Mouse (Mus musculus): ENCODE measurements around the gene Hpgd. TPM values are rescaled to one million over a fixed set of nuclear protein-coding genes. Genes with fewer than 3 reads are reported as not detected.
"Not testable (repeated sequence)": the region's sequence is repeated elsewhere in the genome, so short reads cannot be mapped to it uniquely, and the experiment has no call there.

Gene Hpgd
- 1 to 10 TPM; 5.9 to 6.8 TPM for total RNA-seq (2021)
- long read RNA-seq, experiment 1, transcript Hpgd-201 (7 exons, 1,683 nt) = major isoform, 6 of 6 reads
- long read RNA-seq, experiment 1, partial matches to known transcripts = 0 of 6 reads
- long read RNA-seq, experiment 1, other reads (novel, unspliced or antisense) = 0 of 6 reads
- long read RNA-seq, experiment 2, partial matches to known transcripts = 1 of 4 reads
- long read RNA-seq, experiment 2, other reads (novel, unspliced or antisense) = 0 of 4 reads

- DNase-seq = peak; percentile 64 to 65
Observed at GRCm38 (mm10) chr8:56294373-56294877, at the start of gene Hpgd. Gene Hpgd (plus strand): TSS chr8:56294585.

DNA sequence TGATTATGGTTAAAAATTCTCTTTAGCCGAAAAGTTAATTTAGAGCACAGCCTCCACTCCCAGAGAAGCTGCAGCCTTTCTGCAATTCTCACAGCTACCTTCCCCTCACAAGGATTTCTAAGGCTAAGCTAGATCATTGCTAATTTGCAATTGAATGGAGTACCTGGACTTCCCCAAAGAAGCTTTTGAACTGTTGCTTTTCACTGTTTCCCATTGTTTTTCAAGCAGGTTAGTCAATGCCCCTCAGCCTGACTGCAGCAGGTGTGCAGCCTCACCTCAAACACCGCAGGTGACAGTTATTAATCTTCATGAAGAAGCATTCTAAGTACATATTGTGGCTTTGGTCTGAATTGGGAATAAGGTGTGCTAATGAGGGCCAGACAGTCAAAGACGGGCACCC, 42.7 kb upstream of the Hpgd start:
- DNase-seq = not testable (repeated sequence)

DNA sequence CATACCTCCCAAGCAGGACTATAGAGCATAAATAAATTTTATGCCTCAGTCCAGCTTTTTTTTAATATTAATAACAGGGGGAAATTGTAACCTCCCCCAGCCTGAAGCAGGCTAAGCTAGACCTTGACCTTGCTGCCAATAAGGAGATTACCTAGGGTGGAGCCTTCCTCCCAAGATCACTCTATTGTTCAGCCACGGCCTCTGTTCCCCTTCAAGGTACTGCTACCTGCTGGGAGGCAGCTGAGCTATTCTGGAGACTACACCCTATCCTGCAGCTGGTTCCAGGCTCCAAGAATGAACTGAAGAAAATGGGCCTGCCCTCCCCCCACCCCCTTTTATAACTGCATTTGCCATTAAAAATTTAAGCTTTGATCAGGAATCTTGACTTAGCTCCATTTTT, 42.1 kb upstream of the Hpgd start:
- no peak for DNase-seq

- no peak for DNase-seq
Observed at GRCm38 (mm10) chr8:56261190-56261589, 33.2 kb upstream of the Hpgd start.

- peak; percentile 49 to 69 for DNase-seq
Observed at GRCm38 (mm10) chr8:56269687-56270663, 24.4 kb upstream of the Hpgd start.

DNA sequence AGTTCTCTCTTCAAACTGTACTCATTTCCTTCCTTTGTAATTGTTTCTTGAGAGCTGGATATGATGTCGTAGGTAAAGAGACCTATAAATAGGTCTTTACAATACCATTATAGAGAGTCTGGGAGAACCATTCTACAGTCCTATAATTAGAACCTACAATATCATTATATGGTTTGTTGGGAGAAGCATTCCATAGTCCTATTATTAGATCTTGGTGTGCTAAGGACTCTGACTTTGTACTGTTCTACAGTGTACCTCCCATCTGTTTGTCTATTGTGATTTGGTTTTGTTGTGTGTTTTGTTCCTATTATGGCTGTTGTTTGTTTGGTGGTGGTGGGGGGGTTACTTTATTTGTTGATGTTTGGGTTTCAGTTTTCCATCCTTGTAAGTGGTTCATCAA, 21.5 kb upstream of the Hpgd start:
- no peak for DNase-seq

DNA sequence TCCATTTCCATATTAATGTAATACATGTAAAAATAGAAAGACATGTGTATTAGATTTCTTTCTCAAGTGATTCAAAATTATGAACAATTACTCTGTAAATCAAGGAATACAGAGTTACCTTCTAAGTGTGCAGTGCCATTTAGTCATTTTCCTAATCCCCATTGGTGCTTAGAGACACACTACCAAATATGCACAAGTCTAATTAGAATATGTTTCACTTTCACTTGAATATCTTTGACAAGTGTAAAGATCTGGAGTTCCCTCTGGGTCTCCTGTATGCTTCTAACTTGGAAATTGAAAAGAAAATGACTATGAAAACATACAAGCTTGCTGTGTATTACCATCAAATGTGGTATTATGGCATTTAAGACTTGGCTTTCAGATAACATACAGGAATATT, 19.1 kb upstream of the Hpgd start:
- no peak for DNase-seq

DNA sequence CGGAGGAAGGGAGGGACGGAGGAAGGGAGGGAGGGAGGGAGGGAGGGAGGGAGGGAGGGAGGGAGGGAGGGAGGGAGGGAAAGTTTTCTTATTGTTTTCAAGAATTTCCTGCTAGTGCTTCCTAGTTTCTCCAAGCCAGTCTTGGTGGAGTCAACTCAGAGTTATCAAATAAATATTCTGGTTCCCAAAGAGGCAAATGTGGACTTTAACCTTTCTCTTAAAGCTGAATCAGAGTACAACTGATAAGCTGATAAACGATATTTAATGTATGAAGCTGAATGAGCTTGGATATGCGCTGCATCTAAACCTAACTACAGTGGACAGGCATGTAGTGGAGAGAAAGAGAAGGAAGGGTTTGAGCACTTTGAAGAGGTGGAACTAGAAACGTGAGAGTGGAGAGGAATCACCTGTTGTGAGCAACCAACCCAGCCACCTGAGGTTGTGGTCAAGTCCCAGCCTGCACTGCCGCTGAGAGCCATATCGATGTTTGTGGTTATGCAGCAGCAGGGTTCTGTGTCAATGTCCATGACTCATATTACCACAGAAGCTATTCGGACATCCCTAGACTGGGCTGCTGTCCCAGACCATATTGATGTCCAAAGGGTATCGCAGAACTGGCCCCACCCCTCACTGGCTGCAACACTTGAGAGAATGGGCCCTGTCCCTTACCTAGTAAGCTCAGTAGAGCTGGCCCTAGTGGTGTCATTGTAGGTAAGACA, 16.4 kb upstream of the Hpgd start:
- DNase-seq = peak; percentile 48 to 57

GRCm38 (mm10) chr8:56278545-56279063, 15.8 kb upstream of the Hpgd start:
- DNase-seq = no peak

DNA sequence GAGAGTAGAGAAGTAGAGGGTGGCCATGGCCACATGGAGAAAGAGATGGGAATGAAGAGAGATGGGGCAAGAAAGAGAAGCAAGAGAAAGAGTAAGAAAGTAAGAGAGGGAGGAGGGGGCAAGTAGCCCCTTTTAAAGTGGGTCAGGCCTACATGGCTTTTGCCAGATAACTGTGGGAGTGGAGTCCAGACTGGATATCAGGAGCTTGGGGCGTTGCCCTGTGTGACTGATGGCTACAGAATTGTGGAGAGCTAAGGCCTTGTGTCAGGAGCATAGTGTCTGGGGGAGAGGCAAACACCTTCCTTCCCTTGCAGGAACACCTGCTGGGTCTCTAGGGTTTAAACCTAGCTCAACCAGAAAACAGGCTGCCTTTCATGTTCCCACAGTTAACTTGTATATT, 10.4 kb upstream of the Hpgd start:
- DNase-seq = no peak

DNA sequence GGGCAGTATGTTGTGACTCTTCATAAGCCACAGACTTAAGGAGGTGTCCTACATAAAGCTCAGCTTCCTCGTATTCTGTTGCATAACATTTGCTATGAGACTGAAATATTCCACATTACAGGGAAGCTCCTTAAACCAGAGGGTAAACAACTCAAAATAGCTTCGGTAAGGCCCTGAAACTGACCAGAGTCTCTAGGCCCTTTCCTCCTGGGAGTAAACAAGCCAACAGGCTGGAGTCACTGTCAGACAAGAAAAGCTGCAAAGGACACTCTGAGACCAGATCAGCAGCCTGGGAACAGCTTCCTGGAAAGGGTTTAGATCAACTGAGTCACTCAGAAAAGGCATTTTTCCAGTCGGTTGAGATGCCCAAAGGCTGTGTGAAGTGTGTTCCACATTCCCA, 9.4 kb upstream of the Hpgd start:
- peak; percentile 41 to 69 for DNase-seq

- DNase-seq = no peak
Observed at GRCm38 (mm10) chr8:56286717-56287116, 7.7 kb upstream of the Hpgd start.

GRCm38 (mm10) chr8:56287370-56288072, 6.9 kb upstream of the Hpgd start:
- DNase-seq = no peak

DNA sequence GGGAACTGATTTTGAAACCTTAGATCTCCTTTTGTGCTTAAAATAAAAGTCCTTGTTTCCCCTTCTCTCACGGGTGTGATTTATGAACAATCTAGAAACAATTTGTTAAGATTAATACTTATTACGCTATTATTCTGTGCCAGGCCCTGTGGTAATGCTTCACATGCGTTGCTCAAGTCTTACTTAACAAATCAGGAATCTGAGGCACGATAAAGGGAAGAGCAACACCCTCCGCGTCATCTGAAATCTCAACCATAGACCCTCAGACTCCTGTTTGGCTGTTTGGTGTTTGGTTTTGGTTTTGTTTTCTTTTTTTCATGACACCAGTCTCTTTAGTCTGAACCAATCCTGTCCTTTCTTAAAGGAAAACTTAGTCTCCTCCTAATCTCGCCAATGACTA, 2.1 kb upstream of the Hpgd start:
- DNase-seq = peak in 1 of 2 experiments; percentile 8

DNA sequence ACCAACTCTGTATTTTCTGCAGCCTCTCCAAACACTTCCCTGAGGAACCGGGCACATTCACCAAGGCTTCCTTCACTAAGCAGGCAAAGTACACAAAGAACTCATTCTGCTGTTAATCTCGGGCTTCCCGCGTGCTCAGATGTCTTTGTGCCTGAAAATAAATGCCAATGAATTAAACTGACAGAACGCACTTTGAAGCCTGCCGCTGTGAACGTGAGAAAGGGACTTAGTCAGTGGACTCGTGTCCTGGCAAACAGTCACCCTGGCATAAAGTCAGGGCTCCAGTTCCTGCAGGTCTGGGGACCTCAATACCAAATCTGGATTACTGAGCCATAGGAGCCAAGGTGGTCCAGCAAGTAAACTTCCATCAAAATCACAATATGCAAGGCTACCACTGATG, 905 bp upstream of the Hpgd start:
- DNase-seq = peak; percentile 37 to 42

- DNase-seq = peak in 1 of 2 experiments; percentile 17
Observed at GRCm38 (mm10) chr8:56294886-56295555, 636 bp downstream of the Hpgd start.

DNA sequence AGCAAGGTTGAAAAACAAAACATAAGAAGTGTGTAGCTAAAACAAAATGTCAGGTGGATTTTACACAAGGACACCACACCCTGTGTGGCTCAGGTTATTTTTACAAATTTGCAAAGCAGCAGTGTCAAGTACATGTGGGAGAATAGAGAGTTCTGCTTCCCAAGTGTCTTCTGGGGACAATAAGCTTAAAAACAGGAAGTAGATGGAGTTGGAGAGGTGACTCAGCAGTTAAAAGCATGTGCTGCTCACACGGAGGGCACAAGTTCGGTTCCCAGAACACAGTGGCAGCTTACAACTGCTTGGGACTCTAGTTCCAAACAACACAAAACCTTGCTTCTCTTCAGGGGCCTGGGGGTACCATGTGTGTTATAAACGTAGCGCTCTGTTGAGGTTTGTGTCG, 5.0 kb downstream of the Hpgd start:
- peak in 1 of 2 experiments; percentile 31 for DNase-seq

DNA sequence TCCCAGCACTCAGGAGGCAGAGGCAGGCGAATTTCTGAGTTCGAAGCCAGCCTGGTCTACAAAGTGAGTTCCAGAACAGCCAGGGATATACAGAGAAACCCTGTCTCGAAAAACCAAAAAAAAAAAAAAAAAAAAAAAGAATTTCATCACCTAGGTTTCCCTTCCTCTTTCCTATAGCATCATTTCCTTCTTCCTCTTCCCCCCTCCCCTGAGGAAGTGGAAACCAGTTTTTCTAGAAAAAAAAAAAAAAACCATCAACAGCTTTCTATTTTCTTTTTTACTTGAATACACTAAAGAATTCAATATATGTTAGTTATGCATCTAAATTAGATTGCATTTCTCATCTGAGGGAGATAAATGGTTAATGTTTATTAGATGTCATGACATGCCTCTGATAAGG, 6.9 kb downstream of the Hpgd start:
- not testable (repeated sequence) for DNase-seq

- DNase-seq = no peak
Observed at GRCm38 (mm10) chr8:56304595-56304994, 10.2 kb downstream of the Hpgd start.

- peak in 1 of 2 experiments; percentile 7 for DNase-seq
Observed at GRCm38 (mm10) chr8:56313622-56314021, 19.2 kb downstream of the Hpgd start.

DNA sequence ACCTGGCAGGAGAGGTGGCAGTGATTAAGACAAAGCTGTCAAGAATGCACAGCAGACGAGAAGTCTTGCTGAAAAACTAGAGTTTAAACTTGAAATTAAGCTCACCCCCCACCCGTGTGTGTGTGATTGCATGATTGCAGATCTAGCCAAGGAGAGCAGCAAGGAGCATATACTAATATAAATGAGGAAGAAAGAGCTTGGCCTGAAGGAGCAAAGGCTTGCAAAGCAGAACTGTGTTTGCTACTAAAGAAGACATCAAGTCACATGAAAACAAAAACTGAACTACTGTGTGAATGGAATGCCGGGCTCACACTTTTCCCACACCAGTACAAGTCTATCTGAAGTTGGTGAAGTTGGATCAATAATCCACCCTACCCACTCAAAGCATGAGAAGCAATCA, 20.8 kb downstream of the Hpgd start:
- DNase-seq = no peak

Measured in heart, adult 18-20 months (tissue).